Mouse (Mus musculus): ENCODE data around the gene Mdm4.

DNA sequence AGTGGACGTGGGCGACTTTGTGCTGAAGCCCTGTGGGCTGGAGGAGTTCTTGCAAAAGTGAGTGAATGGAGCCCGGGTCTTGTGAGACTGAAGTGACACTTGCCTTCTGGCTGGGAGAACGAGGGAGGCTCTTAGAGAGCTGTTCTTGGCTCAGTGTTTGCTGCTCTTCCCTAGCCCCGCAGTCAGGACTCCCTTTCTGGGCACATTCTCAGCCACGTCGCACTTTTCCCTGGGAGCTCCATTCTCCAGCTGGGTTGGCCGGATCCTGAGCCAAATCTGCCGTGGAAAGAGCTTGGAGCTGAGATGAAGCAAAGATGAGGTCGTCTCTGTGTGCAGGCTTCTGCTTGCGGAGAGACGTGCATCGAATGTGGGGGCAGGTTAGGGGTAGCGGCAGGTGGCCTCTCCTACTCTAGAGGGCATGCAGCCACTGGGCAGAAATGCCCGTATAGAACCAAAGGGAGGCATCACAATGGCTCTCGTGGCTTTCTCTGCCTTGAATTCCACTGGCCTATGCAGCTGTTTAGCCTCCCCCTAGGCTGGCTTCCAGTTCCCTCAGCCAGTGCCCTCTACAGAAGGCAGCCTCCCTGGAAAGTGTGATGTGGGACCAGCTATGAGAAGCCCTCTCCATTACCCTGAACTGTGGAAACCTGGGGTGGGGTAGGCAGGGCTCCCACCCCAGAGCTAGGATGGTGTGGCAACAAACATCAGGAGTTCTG lies 41.5 kb upstream of the Mdm4 start:
- TF ChIP-seq CTCF (IDR thresholded peaks at IDR 0.05; ENCODE audit: borderline replicate concordance, insufficient read depth, low read length) = no peak
- TF ChIP-seq POLR2A (IDR thresholded peaks at IDR 0.05; ENCODE audit: low read depth, low read length) = no peak

Data from embryonic fibroblast, embryonic 13.5 days (primary cell).